Mouse (Mus musculus): ENCODE measurements at regions not wholly inside any gene's neighbourhood (a gene's known extent, or its start where the extent isn't known, plus 50 kb on each side); places are given as distances from the start of the nearest gene placed in this dataset.
A peak's percentile ranks its signal among the peaks of the same experiment; 100 is the strongest.
"Not testable (repeated sequence)": the region's sequence is repeated elsewhere in the genome, so short reads cannot be mapped to it uniquely, and the experiment has no call there.

GRCm38 (mm10) chr12:71693346-71694038, 137.4 kb upstream of the Daam1 start:
- 80% methylated on average over 10 of the region's 10 CpGs for WGBS
- no peak overlapping the region for H3K4me2 ChIP-seq (ENCODE audit: low read depth, severe bottlenecking)
- H3K4me3 ChIP-seq (ENCODE audit: low read depth, low read length), result no peak overlapping the region
- H3K36me3 ChIP-seq (ENCODE audit: control insufficient read depth, insufficient read depth, low read length), result no peaks in the 10 kb centered on the region
- no peaks in the 10 kb centered on the region for H3K27me3 ChIP-seq (ENCODE audit: control insufficient read depth, insufficient read depth, low read length)
- H3K27ac ChIP-seq (replicated peaks; ENCODE audit: low read depth, low read length), result no peak overlapping the region
- ATAC-seq (ENCODE audit: insufficient number of reproducible peaks, low FRiP score, low TSS enrichment, low read depth) (no peak), DNase-seq (ENCODE audit: low spot score) (no peak)
- no peaks in the 10 kb centered on the region for H3K9me3 ChIP-seq (ENCODE audit: control insufficient read depth, low read length)
- no peak overlapping the region for H3K9ac ChIP-seq (ENCODE audit: low read length)
- H3K4me1 ChIP-seq (ENCODE audit: control insufficient read depth, insufficient read depth, low read length), result no peaks in the 10 kb centered on the region

- WGBS, result 82% methylated on average over 2 of the region's 2 CpGs
- Histone ChIP-seq H3K9me3 (ENCODE audit: control insufficient read depth, low read length) (no peaks in the 10 kb centered on the region), H3K4me2 (ENCODE audit: low read depth, severe bottlenecking) (no peak overlapping the region), H3K36me3 (ENCODE audit: control insufficient read depth, insufficient read depth, low read length) (no peaks in the 10 kb centered on the region), H3K27me3 (ENCODE audit: control insufficient read depth, insufficient read depth, low read length) (no peaks in the 10 kb centered on the region), H3K27ac (replicated peaks; ENCODE audit: low read depth, low read length) (no peak overlapping the region), H3K4me3 (ENCODE audit: low read depth, low read length) (no peak overlapping the region), H3K9ac (ENCODE audit: low read length) (no peak overlapping the region), H3K4me1 (ENCODE audit: control insufficient read depth, insufficient read depth, low read length) (no peaks in the 10 kb centered on the region)
- DNase-seq (ENCODE audit: low spot score) (peak; percentile 47), ATAC-seq (ENCODE audit: insufficient number of reproducible peaks, low FRiP score, low TSS enrichment, low read depth) (no peak)
Measured at GRCm38 (mm10) chr12:71701753-71702152, 129.1 kb upstream of the Daam1 start.

- no peaks in the 10 kb centered on the region for H3K36me3 ChIP-seq (ENCODE audit: control insufficient read depth, insufficient read depth, low read length)
- no peak overlapping the region for H3K9ac ChIP-seq (ENCODE audit: low read length)
- no peaks in the 10 kb centered on the region for H3K4me1 ChIP-seq (ENCODE audit: control insufficient read depth, insufficient read depth, low read length)
- H3K27ac ChIP-seq (replicated peaks; ENCODE audit: low read depth, low read length), result no peak overlapping the region
- H3K4me2 ChIP-seq (ENCODE audit: low read depth, severe bottlenecking), result no peak overlapping the region
- ATAC-seq (ENCODE audit: insufficient number of reproducible peaks, low FRiP score, low TSS enrichment, low read depth), result no peak
- 75% methylated on average over 11 of the region's 11 CpGs for WGBS
- H3K27me3 ChIP-seq (ENCODE audit: control insufficient read depth, insufficient read depth, low read length), result no peaks in the 10 kb centered on the region
- DNase-seq (ENCODE audit: low spot score), result no peak
- no peak overlapping the region for H3K4me3 ChIP-seq (ENCODE audit: low read depth, low read length)
- no peaks in the 10 kb centered on the region for H3K9me3 ChIP-seq (ENCODE audit: control insufficient read depth, low read length)
Measured at GRCm38 (mm10) chr12:71702181-71702580, 128.7 kb upstream of the Daam1 start.

GRCm38 (mm10) chr12:71703146-71703902, 127.6 kb upstream of the Daam1 start:
- no peak for ATAC-seq (ENCODE audit: insufficient number of reproducible peaks, low FRiP score, low TSS enrichment, low read depth)
- Histone ChIP-seq H3K9ac (ENCODE audit: low read length) (no peak overlapping the region), H3K27ac (replicated peaks; ENCODE audit: low read depth, low read length) (no peak overlapping the region), H3K36me3 (ENCODE audit: control insufficient read depth, insufficient read depth, low read length) (no peaks in the 10 kb centered on the region), H3K27me3 (ENCODE audit: control insufficient read depth, insufficient read depth, low read length) (no peaks in the 10 kb centered on the region), H3K4me1 (ENCODE audit: control insufficient read depth, insufficient read depth, low read length) (no peaks in the 10 kb centered on the region), H3K4me2 (ENCODE audit: low read depth, severe bottlenecking) (no peak overlapping the region), H3K9me3 (ENCODE audit: control insufficient read depth, low read length) (no peaks in the 10 kb centered on the region), H3K4me3 (ENCODE audit: low read depth, low read length) (no peak overlapping the region)
- DNase-seq (ENCODE audit: low spot score), result no peak
- WGBS, result 89% methylated on average over 13 of the region's 13 CpGs

GRCm38 (mm10) chr12:71704431-71704830, 126.4 kb upstream of the Daam1 start:
- DNase-seq (ENCODE audit: low spot score) (no peak), ATAC-seq (ENCODE audit: insufficient number of reproducible peaks, low FRiP score, low TSS enrichment, low read depth) (no peak)
- Histone ChIP-seq H3K27ac (replicated peaks; ENCODE audit: low read depth, low read length) (no peak overlapping the region), H3K4me3 (ENCODE audit: low read depth, low read length) (no peak overlapping the region), H3K4me2 (ENCODE audit: low read depth, severe bottlenecking) (no peak overlapping the region), H3K27me3 (ENCODE audit: control insufficient read depth, insufficient read depth, low read length) (no peaks in the 10 kb centered on the region), H3K36me3 (ENCODE audit: control insufficient read depth, insufficient read depth, low read length) (no peaks in the 10 kb centered on the region), H3K9me3 (ENCODE audit: control insufficient read depth, low read length) (no peaks in the 10 kb centered on the region), H3K4me1 (ENCODE audit: control insufficient read depth, insufficient read depth, low read length) (no peaks in the 10 kb centered on the region), H3K9ac (ENCODE audit: low read length) (no peak overlapping the region)
- 67% methylated on average over 6 of the region's 6 CpGs for WGBS

GRCm38 (mm10) chr12:71707727-71708369, 123.0 kb upstream of the Daam1 start:
- Histone ChIP-seq H3K4me2 (ENCODE audit: low read depth, severe bottlenecking) (no peak overlapping the region), H3K9me3 (ENCODE audit: control insufficient read depth, low read length) (no peaks in the 10 kb centered on the region), H3K27me3 (ENCODE audit: control insufficient read depth, insufficient read depth, low read length) (no peaks in the 10 kb centered on the region), H3K4me1 (ENCODE audit: control insufficient read depth, insufficient read depth, low read length) (no peaks in the 10 kb centered on the region), H3K9ac (ENCODE audit: low read length) (no peak overlapping the region), H3K36me3 (ENCODE audit: control insufficient read depth, insufficient read depth, low read length) (no peaks in the 10 kb centered on the region), H3K27ac (replicated peaks; ENCODE audit: low read depth, low read length) (no peak overlapping the region), H3K4me3 (ENCODE audit: low read depth, low read length) (no peak overlapping the region)
- no peak for ATAC-seq (ENCODE audit: insufficient number of reproducible peaks, low FRiP score, low TSS enrichment, low read depth)
- 34% methylated on average over 10 of the region's 10 CpGs for WGBS
- DNase-seq (ENCODE audit: low spot score), result peak; percentile 84

GRCm38 (mm10) chr12:71714606-71715005, 116.3 kb upstream of the Daam1 start:
- Histone ChIP-seq H3K4me1 (ENCODE audit: control insufficient read depth, insufficient read depth, low read length) (no peaks in the 10 kb centered on the region), H3K36me3 (ENCODE audit: control insufficient read depth, insufficient read depth, low read length) (no peaks in the 10 kb centered on the region), H3K4me2 (ENCODE audit: low read depth, severe bottlenecking) (no peak overlapping the region), H3K4me3 (ENCODE audit: low read depth, low read length) (no peak overlapping the region), H3K27me3 (ENCODE audit: control insufficient read depth, insufficient read depth, low read length) (no peaks in the 10 kb centered on the region), H3K9ac (ENCODE audit: low read length) (no peak overlapping the region), H3K27ac (replicated peaks; ENCODE audit: low read depth, low read length) (no peak overlapping the region), H3K9me3 (ENCODE audit: control insufficient read depth, low read length) (no peaks in the 10 kb centered on the region)
- DNase-seq (ENCODE audit: low spot score) (no peak), ATAC-seq (ENCODE audit: insufficient number of reproducible peaks, low FRiP score, low TSS enrichment, low read depth) (no peak)
- 67% methylated on average over 7 of the region's 7 CpGs for WGBS

GRCm38 (mm10) chr12:71718412-71718811, 112.5 kb upstream of the Daam1 start:
- H3K4me2 ChIP-seq (ENCODE audit: low read depth, severe bottlenecking); H3K36me3 ChIP-seq (ENCODE audit: control insufficient read depth, insufficient read depth, low read length); H3K4me3 ChIP-seq (ENCODE audit: low read depth, low read length); DNase-seq (ENCODE audit: low spot score); H3K4me1 ChIP-seq (ENCODE audit: control insufficient read depth, insufficient read depth, low read length); H3K27ac ChIP-seq (replicated peaks; ENCODE audit: low read depth, low read length); ATAC-seq (ENCODE audit: insufficient number of reproducible peaks, low FRiP score, low TSS enrichment, low read depth); H3K9me3 ChIP-seq (ENCODE audit: control insufficient read depth, low read length); H3K27me3 ChIP-seq (ENCODE audit: control insufficient read depth, insufficient read depth, low read length); H3K9ac ChIP-seq (ENCODE audit: low read length): not testable (repeated sequence)
- WGBS, result 57% methylated on average over 12 of the region's 12 CpGs

Data from limb, embryonic 11.5 days (tissue).